Mouse (Mus musculus) ES-Bruce4 (cell line): ENCODE results near the gene Ubap1. TPM values are rescaled to one million over a fixed set of nuclear protein-coding genes. Genes with fewer than 3 reads are reported as not detected.

Experiments
- H3K27ac ChIP-seq: 2 replicates; pipeline ENCODE4 v1.5.1; 2012; ENCODE audit warnings: low read length, inconsistent platforms; ENCODE audit not compliant: insufficient read depth
- H3K27me3 ChIP-seq: 2 replicates; pipeline ENCODE4 v1.6.1; 2012; ENCODE audit warnings: mild to moderate bottlenecking, low read length, inconsistent platforms; ENCODE audit not compliant: control insufficient read depth, poor library complexity, insufficient read depth, severe bottlenecking
- H3K36me3 ChIP-seq: 2 replicates; pipeline ENCODE4 v1.6.1; 2012; ENCODE audit warnings: inconsistent platforms, mild to moderate bottlenecking, low read length, moderate library complexity; ENCODE audit not compliant: control insufficient read depth, poor library complexity, insufficient read depth, severe bottlenecking
- H3K4me1 ChIP-seq: one replicate; pipeline ENCODE4 v1.8.1; 2011; ENCODE audit warnings: low read length; ENCODE audit not compliant: control insufficient read depth, insufficient read depth
- H3K4me3 ChIP-seq: 2 replicates; pipeline ENCODE4 v1.5.1; 2011; ENCODE audit warnings: low read depth, mild to moderate bottlenecking, low read length
- H3K9ac ChIP-seq: 2 replicates; pipeline ENCODE4 v1.6.1; 2012; ENCODE audit warnings: low read depth, mild to moderate bottlenecking, inconsistent platforms; ENCODE audit not compliant: poor library complexity, severe bottlenecking
- H3K9me3 ChIP-seq: replicated peaks from 2 replicates; pipeline ENCODE4 v1.6.1; 2012; ENCODE audit warnings: mild to moderate bottlenecking, low read length, inconsistent platforms; ENCODE audit not compliant: control insufficient read depth, poor library complexity, insufficient read depth, severe bottlenecking
- CTCF ChIP-seq: IDR thresholded peaks from one replicate; pipeline ENCODE4 v1.8.1; 2011; ENCODE audit warnings: low read depth, low read length
- EP300 ChIP-seq: IDR thresholded peaks from 2 replicates; pipeline ENCODE4 v1.6.1; 2011; ENCODE audit warnings: low read depth, low read length; ENCODE audit not compliant: insufficient read depth
- POLR2A ChIP-seq: IDR thresholded peaks from one replicate; pipeline ENCODE4 v1.8.1; 2011; ENCODE audit warnings: low read length; ENCODE audit not compliant: insufficient read depth
- polyA plus RNA-seq: library from polyadenylated mRNA; stranded (reverse); fragments of >200 nt; gene quantifications from 2 replicates; pipeline ENCODE4 v1.2.4, GENCODE M21; 2011; ENCODE audit warnings: low read depth; ENCODE audit not compliant: missing spikeins, insufficient read depth, insufficient read length

Ubap1 gene
- polyA plus RNA-seq, 1 experiment: 91.6 TPM

DNA sequence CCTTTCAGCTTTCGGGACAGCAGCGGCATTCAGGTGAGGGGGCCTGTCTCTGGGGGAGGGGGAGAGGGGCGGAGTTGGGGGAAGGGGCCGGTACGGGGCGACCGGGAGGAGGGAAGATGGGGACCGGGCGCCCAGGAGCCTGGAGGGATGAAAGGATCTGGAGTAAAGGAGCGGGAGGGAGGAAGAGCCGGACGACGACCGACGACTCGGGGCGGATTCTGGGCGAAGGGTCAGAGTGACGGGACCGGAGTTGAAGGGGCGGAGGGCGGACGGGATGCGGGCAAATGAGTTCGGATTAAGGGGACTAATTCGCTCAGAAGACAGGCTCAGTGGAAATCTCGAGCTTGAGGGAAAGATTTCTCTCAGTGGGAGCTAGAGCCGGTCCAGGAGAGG, 399 bp downstream of the Ubap1 start:
- H3K4me1 ChIP-seq: no peaks in the 10 kb centered on the region
- TF ChIP-seq POLR2A (no peak), CTCF (no peak)

DNA sequence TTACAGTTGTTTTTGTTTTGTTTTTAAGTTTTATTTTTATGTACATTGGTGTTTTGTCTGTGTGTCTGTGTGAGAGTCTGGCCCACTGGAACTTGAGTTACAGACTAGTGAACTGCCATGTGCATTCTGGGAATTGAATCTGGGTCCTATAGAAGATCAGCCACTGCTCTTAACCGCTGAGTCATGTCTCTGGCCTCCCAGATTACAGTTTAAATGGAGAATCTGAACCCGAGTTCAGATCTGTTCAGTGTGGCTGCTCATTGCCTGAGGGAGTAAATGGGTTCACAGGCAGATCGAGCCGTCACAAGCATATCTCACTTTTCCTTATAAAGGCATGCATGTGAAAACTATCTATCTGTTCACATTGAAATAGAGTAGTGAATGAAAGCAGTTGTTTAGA, 4.0 kb downstream of the Ubap1 start:
- Histone ChIP-seq H3K4me1 (no peaks in the 10 kb centered on the region), H3K36me3 (peaks cover 3% of the 10 kb centered on the region; the same call in 1 of the 2 replicates), H3K27ac (peak overlapping the region; percentile 41; the same call in 1 of the 2 replicates), H3K9ac (no peak overlapping the region), H3K27me3 (no peaks in the 10 kb centered on the region), H3K9me3 (no peaks in the 10 kb centered on the region), H3K4me3 (no peak overlapping the region)
- TF ChIP-seq EP300 (no peak), POLR2A (no peak), CTCF (no peak)

More for the DNA sequence above, 399 bp downstream of the Ubap1 start:
- Histone ChIP-seq H3K4me3 (peak overlapping the region; percentile 96), H3K9me3 (no peaks in the 10 kb centered on the region), H3K36me3 (no peaks in the 10 kb centered on the region), H3K9ac (peak overlapping the region; percentile 96), H3K27me3 (no peaks in the 10 kb centered on the region), H3K27ac (peak overlapping the region; percentile 53; the same call in 1 of the 2 replicates)

DNA sequence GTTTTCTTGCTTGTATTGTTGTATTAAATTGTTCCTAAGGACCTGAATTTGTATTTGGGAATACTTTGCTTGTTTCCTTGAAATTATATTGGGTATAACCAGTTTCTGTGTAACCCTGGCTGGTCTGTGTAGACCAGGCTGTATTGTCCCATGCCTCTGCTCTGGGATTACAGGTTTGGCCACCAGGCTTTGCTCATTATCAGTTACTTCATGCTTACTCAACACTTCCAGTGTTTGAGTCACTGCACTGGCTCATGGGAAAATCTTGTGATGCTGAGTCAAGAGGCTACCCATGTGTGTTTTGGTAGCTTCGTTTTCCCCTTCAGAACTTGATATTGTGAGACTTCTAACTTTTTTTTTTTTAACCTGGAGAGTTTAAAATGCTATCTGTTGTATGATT, 4.5 kb downstream of the Ubap1 start:
- Histone ChIP-seq H3K27ac (peak overlapping the region; percentile 30; the same call in 1 of the 2 replicates), H3K9me3 (no peaks in the 10 kb centered on the region), H3K27me3 (no peaks in the 10 kb centered on the region), H3K4me3 (no peak overlapping the region), H3K36me3 (peaks cover 3% of the 10 kb centered on the region; the same call in 1 of the 2 replicates), H3K4me1 (no peaks in the 10 kb centered on the region), H3K9ac (no peak overlapping the region)
- no peak for TF ChIP-seq EP300
- TF ChIP-seq POLR2A: no peak
- TF ChIP-seq CTCF: no peak

DNA sequence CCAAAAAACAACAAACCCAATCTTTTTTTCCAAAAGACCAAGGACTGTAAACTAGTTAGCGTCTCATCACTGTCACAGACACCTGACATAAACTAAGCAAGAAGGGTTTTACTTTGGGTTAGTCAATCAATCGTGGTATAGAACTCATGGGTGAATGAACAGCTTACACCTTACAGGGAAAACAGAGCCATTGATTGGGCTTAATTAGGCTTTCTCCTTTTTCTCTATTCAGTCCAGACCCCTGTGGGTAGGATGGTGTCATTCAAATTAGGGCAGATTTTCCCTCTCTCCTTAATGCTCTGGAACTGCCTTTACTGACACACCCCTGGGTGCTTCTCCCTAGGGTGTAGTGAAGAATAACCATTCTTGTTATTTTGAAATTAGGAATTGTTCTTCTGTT, 8.4 kb downstream of the Ubap1 start:
- no peak overlapping the region for H3K27ac ChIP-seq
- H3K9ac ChIP-seq: no peak overlapping the region
- H3K4me3 ChIP-seq: no peak overlapping the region
- no peaks in the 10 kb centered on the region for H3K4me1 ChIP-seq
- no peaks in the 10 kb centered on the region for H3K27me3 ChIP-seq
- H3K9me3 ChIP-seq: no peaks in the 10 kb centered on the region
- peaks cover 3% of the 10 kb centered on the region; the same call in 1 of the 2 replicates for H3K36me3 ChIP-seq
- TF ChIP-seq CTCF: no peak
- no peak for TF ChIP-seq POLR2A
- TF ChIP-seq EP300: no peak

DNA sequence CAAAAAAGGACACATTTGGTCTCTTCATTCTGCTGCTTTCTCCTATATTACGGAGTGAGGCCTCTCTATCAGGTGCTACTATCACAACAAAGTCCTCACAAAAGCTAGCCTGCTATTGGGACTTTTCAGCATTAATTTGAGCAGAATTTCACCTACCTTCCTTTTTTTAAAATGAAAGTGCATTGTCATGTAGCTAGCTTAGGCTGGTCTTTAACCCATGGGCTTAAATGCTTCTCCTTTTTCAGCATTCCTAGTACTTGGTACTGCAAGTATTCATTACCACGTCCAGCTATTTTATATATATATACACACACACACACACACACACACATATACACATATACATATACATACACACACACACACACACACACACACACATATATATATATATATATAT, 9.9 kb downstream of the Ubap1 start:
- H3K27me3 ChIP-seq: no peaks in the 10 kb centered on the region
- no peak for TF ChIP-seq POLR2A
- no peak for TF ChIP-seq EP300
- no peak for TF ChIP-seq CTCF
- peaks cover 3% of the 10 kb centered on the region; the same call in 1 of the 2 replicates for H3K36me3 ChIP-seq
- no peaks in the 10 kb centered on the region for H3K4me1 ChIP-seq
- no peak overlapping the region for H3K4me3 ChIP-seq
- no peak overlapping the region for H3K27ac ChIP-seq
- no peaks in the 10 kb centered on the region for H3K9me3 ChIP-seq
- no peak overlapping the region for H3K9ac ChIP-seq

DNA sequence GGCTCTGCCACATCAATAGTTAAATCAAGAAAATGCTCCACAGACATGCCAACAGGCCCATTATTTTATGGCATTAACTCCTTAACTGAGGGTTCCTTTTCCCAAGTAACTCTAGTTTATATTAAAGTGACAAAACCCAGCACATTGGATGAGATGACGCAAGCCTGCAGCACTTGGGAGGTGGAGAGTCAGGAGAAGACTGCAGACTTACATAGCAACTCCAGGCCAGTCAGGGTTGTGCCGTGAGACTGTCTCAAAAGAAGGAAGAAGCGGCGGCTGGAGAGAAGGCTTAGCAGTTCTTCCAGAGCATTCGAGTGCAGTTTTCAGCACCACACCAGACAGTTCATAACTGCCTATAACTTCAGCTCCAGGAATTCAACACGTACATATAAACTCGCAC, 10.6 kb downstream of the Ubap1 start:
- Histone ChIP-seq H3K9ac (no peak overlapping the region), H3K4me3 (no peak overlapping the region), H3K27ac (no peak overlapping the region), H3K36me3 (peaks cover 3% of the 10 kb centered on the region; the same call in 1 of the 2 replicates), H3K9me3 (no peaks in the 10 kb centered on the region), H3K27me3 (no peaks in the 10 kb centered on the region), H3K4me1 (no peaks in the 10 kb centered on the region)
- TF ChIP-seq EP300 (no peak), CTCF (no peak), POLR2A (no peak)
